Mouse (Mus musculus) erythroblast, embryonic 14.5 days (primary cell): Measurements from ENCODE around the gene Cnga2.

Source experiments
- GATA1 ChIP-seq: IDR thresholded peaks from 2 replicates; pipeline ENCODE4 v1.6.1; 2012; ENCODE audit warnings: low read length, inconsistent platforms, mixed read lengths
- TAL1 ChIP-seq: IDR thresholded peaks from 3 replicates; pipeline ENCODE4 v1.6.1; 2012; ENCODE audit warnings: low read length, inconsistent platforms, mixed read lengths

DNA sequence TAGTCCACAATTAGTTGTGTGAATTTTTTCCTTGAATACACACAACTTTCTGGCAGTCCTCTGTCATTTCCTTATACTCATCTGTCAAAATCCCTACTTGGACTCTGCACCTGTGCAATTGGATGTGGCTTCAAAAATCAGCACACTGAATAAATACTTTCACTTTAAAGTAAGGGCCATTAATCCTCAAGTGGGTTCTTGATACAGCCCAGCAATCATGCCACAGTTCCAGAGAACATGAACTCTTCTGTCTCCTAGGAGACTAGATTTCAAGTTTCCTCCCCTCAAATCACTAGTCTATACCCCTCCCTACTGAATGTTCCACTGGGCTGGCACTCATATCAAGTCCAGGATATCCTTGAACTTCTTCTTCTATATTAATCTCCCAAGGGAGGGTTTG is 33.3 kb upstream of the Cnga2 start:
- TF ChIP-seq GATA1, result no peak
- no peak for TF ChIP-seq TAL1
